Mouse (Mus musculus) stomach, embryonic 14.5 days (tissue): ENCODE data around the gene Dock9. TPM values are rescaled to one million over a fixed set of nuclear protein-coding genes. Genes with fewer than 3 reads are reported as not detected.

Source experiments
- ATAC-seq: fragments of 200-750 bp; cut with Nextera tagmentation; 2 replicates; pipeline ENCODE4 v1.8.0; 2017; ENCODE audit warnings: low read depth, moderate TSS enrichment; ENCODE audit not compliant: insufficient number of reproducible peaks, insufficient read depth, low FRiP score
- H3K27ac ChIP-seq: fragments of 300-500 bp; sonication (generic); 2 replicates; pipeline ENCODE4 v1.5.1; 2014; ENCODE audit warnings: mild to moderate bottlenecking, low read length, moderate library complexity, mixed read lengths
- H3K27me3 ChIP-seq: fragments of 300-500 bp; sonication (generic); 2 replicates; pipeline ENCODE4 v1.6.1; 2014; ENCODE audit warnings: low read length, control low read depth, mixed read lengths; ENCODE audit not compliant: control insufficient read depth, insufficient read depth
- H3K36me3 ChIP-seq: fragments of 300-500 bp; sonication (generic); 2 replicates; pipeline ENCODE4 v1.6.1; 2014; ENCODE audit warnings: mild to moderate bottlenecking, control low read depth, low read length, moderate library complexity, mixed read lengths; ENCODE audit not compliant: control insufficient read depth, insufficient read depth
- H3K4me1 ChIP-seq: fragments of 300-500 bp; sonication (generic); 2 replicates; pipeline ENCODE4 v1.6.1; 2014; ENCODE audit warnings: low read length, control low read depth, mixed read lengths; ENCODE audit not compliant: control insufficient read depth, insufficient read depth
- H3K4me2 ChIP-seq: fragments of 300-500 bp; sonication (generic); replicated peaks from 2 replicates; pipeline ENCODE4 v1.6.1; 2014; ENCODE audit warnings: low read depth, low read length, control low read depth
- H3K4me3 ChIP-seq: fragments of 300-500 bp; sonication (generic); 2 replicates; pipeline ENCODE4 v1.5.1; 2014; ENCODE audit warnings: low read depth, low read length, control low read depth
- H3K9ac ChIP-seq: fragments of 300-500 bp; sonication (generic); replicated peaks from 2 replicates; pipeline ENCODE4 v1.6.1; 2014; ENCODE audit warnings: low read depth, mild to moderate bottlenecking, control low read depth, low read length, moderate library complexity, mixed read lengths
- H3K9me3 ChIP-seq: fragments of 300-500 bp; sonication (generic); 2 replicates; pipeline ENCODE4 v1.6.1; 2016; ENCODE audit warnings: low read depth, low read length, control low read depth; ENCODE audit not compliant: control insufficient read depth
- WGBS: fragments of 180-500 bp; shearing (Covaris S2); extraction: QIAGEN DNeasy Blood & Tissue Kit; methylation state at CpG from one replicate; pipeline ENCODE4 v1.1.7; 2014; 5-methylcytosine and 5-hydroxymethylcytosine counted together
- polyA plus RNA-seq: library from polyadenylated mRNA; unstranded; fragments of >200 nt; fragmentation: Nextera tagmentation; extraction: Ambion mirVana; gene quantifications from 2 replicates; pipeline ENCODE4 v1.2.1, GENCODE M21; 2014

Gene Dock9
- polyA plus RNA-seq, 1 experiment from 2014 or later, result 28.0 TPM

- Histone ChIP-seq H3K4me3 (no peak overlapping the region), H3K9me3 (no peaks in the 10 kb centered on the region), H3K9ac (no peak overlapping the region), H3K4me2 (no peak overlapping the region), H3K36me3 (no peaks in the 10 kb centered on the region), H3K27ac (no peak overlapping the region), H3K4me1 (peaks cover 21% of the 10 kb centered on the region), H3K27me3 (no peaks in the 10 kb centered on the region)
- 64% methylated on average over 9 of the region's 9 CpGs for WGBS
- no peak for ATAC-seq
Measured at GRCm38 (mm10) chr14:121743787-121744417, 53.7 kb downstream of the Dock9 start.

GRCm38 (mm10) chr14:121738431-121739403 is 58.9 kb downstream of the Dock9 start:
- no peak for ATAC-seq
- H3K4me2 ChIP-seq, result no peak overlapping the region

GRCm38 (mm10) chr14:121737277-121737676 is 60.4 kb downstream of the Dock9 start:
- Histone ChIP-seq H3K9ac (no peak overlapping the region), H3K27ac (no peak overlapping the region), H3K9me3 (no peaks in the 10 kb centered on the region), H3K4me3 (no peak overlapping the region), H3K36me3 (no peaks in the 10 kb centered on the region), H3K4me1 (peaks cover 14% of the 10 kb centered on the region; the same call in 1 of the 2 replicates), H3K27me3 (no peaks in the 10 kb centered on the region), H3K4me2 (no peak overlapping the region)
- ATAC-seq, result no peak
- 75% methylated on average over 8 of the region's 8 CpGs for WGBS

More at GRCm38 (mm10) chr14:121738431-121739403, 58.9 kb downstream of the Dock9 start:
- H3K9me3 ChIP-seq, result no peaks in the 10 kb centered on the region
- 58% methylated on average over 24 of the region's 24 CpGs for WGBS
- H3K27me3 ChIP-seq, result no peaks in the 10 kb centered on the region
- peaks cover 18% of the 10 kb centered on the region; the same call in 1 of the 2 replicates for H3K4me1 ChIP-seq
- H3K4me3 ChIP-seq, result no peak overlapping the region
- no peak overlapping the region for H3K9ac ChIP-seq
- no peaks in the 10 kb centered on the region for H3K36me3 ChIP-seq
- H3K27ac ChIP-seq, result no peak overlapping the region

- Histone ChIP-seq H3K4me2 (no peak overlapping the region), H3K27ac (no peak overlapping the region), H3K27me3 (no peaks in the 10 kb centered on the region), H3K4me3 (no peak overlapping the region), H3K9me3 (no peaks in the 10 kb centered on the region), H3K36me3 (no peaks in the 10 kb centered on the region), H3K4me1 (peaks cover 10% of the 10 kb centered on the region; the same call in 1 of the 2 replicates), H3K9ac (no peak overlapping the region)
- no peak for ATAC-seq
- WGBS, result 58% methylated on average over 7 of the region's 7 CpGs
Measured at GRCm38 (mm10) chr14:121735678-121736077, 62.0 kb downstream of the Dock9 start.

GRCm38 (mm10) chr14:121734217-121734616 is 63.4 kb downstream of the Dock9 start:
- WGBS, result 62% methylated on average over 7 of the region's 7 CpGs
- Histone ChIP-seq H3K9ac (no peak overlapping the region), H3K4me2 (no peak overlapping the region), H3K36me3 (no peaks in the 10 kb centered on the region), H3K4me3 (no peak overlapping the region), H3K4me1 (peaks cover 9% of the 10 kb centered on the region; the same call in 1 of the 2 replicates), H3K27ac (no peak overlapping the region), H3K9me3 (no peaks in the 10 kb centered on the region), H3K27me3 (no peaks in the 10 kb centered on the region)
- no peak for ATAC-seq

- WGBS, result 93% methylated on average over 12 of the region's 12 CpGs
Measured at GRCm38 (mm10) chr14:121733694-121734093, 63.9 kb downstream of the Dock9 start.

GRCm38 (mm10) chr14:121732196-121732595 is 65.4 kb downstream of the Dock9 start:
- H3K9me3 ChIP-seq, result no peaks in the 10 kb centered on the region
- ATAC-seq, result 0 out of 2 replicates have a peak, but pooled peaks have one; percentile 16
- H3K4me2 ChIP-seq, result no peak overlapping the region
- WGBS, result 21% methylated on average over 8 of the region's 8 CpGs
- H3K36me3 ChIP-seq, result no peaks in the 10 kb centered on the region
- no peaks in the 10 kb centered on the region for H3K27me3 ChIP-seq
- no peak overlapping the region for H3K4me3 ChIP-seq
- H3K9ac ChIP-seq, result no peak overlapping the region
- no peak overlapping the region for H3K27ac ChIP-seq
- H3K4me1 ChIP-seq, result no peaks in the 10 kb centered on the region

More at GRCm38 (mm10) chr14:121733694-121734093, 63.9 kb downstream of the Dock9 start:
- Histone ChIP-seq H3K36me3 (no peaks in the 10 kb centered on the region), H3K9ac (no peak overlapping the region), H3K27ac (no peak overlapping the region), H3K4me2 (no peak overlapping the region), H3K4me1 (peaks cover 3% of the 10 kb centered on the region; the same call in 1 of the 2 replicates), H3K9me3 (no peaks in the 10 kb centered on the region), H3K4me3 (no peak overlapping the region), H3K27me3 (no peaks in the 10 kb centered on the region)
- ATAC-seq, result no peak

- no peak overlapping the region for H3K4me3 ChIP-seq
- H3K27ac ChIP-seq, result no peak overlapping the region
- H3K9ac ChIP-seq, result no peak overlapping the region
- peak; percentile 63 for ATAC-seq
- no peaks in the 10 kb centered on the region for H3K36me3 ChIP-seq
- H3K4me1 ChIP-seq, result no peaks in the 10 kb centered on the region
- no peak overlapping the region for H3K4me2 ChIP-seq
- no peaks in the 10 kb centered on the region for H3K27me3 ChIP-seq
- H3K9me3 ChIP-seq, result no peaks in the 10 kb centered on the region
- WGBS, result 30% methylated on average over 6 of the region's 6 CpGs
Measured at GRCm38 (mm10) chr14:121731688-121732168, 65.9 kb downstream of the Dock9 start.
